Mouse (Mus musculus) liver, postnatal 0 days (tissue): ENCODE results near the gene Ncln.

Source experiments
- CTCF ChIP-seq: sonication (generic); IDR thresholded peaks from 2 replicates; pipeline ENCODE4 v1.5.1; 2016; ENCODE audit warnings: antibody characterized with exemption, low read depth
- EP300 ChIP-seq: IDR thresholded peaks from 2 replicates; pipeline ENCODE4 v1.6.1; 2016; ENCODE audit warnings: antibody characterized with exemption, low read depth, mild to moderate bottlenecking

DNA sequence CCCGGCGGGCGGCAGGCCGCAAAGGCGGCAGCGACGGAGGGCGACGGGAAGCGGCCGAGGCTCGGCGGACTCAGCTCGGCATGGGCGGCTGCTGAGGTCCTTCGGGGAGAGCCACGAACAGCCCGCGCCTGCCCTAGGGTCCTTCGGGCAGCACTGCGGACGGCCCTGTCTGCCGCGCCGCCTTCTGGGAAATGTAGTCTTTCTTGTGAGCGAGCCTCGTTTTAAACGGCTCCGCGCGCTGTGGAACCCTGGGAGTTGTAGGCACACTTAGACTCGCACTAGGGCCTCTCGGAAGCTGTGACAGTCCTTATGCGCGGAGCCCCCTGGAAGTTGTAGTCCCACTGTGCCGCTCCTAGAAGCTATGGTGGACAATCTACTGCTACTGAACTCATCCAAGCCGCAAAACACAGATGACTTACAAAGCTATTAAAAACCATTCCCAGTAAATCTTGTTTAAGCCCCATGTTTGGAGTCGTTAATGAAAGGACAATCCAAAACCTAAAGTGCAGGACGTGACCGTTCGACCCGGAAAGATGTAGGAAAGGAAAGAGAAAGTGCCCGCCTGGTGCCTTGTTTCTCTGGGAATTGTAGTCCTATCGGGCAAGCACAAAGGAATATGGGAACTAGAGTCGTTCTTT lies at the start of gene Ncln:
- TF ChIP-seq CTCF (no peak), EP300 (no peak)
